Mouse (Mus musculus) intestine, postnatal 0 days (tissue): ENCODE measurements around the gene Cbx7. TPM values are rescaled to one million over a fixed set of nuclear protein-coding genes. Genes with fewer than 3 reads are reported as not detected.

Experiments
- ATAC-seq: fragments of 200-750 bp; cut with Nextera tagmentation; 2 replicates; pipeline ENCODE4 v1.8.0; 2017; ENCODE audit warnings: mild to moderate bottlenecking, moderate TSS enrichment, moderate library complexity
- H3K27ac ChIP-seq: fragments of 300-500 bp; sonication (generic); 2 replicates; pipeline ENCODE4 v1.5.1; 2014; ENCODE audit warnings: mild to moderate bottlenecking, low read depth, low read length, moderate library complexity
- H3K27me3 ChIP-seq: fragments of 300-500 bp; sonication (generic); replicated peaks from 2 replicates; pipeline ENCODE4 v1.6.1; 2014; ENCODE audit warnings: low read length, mixed read lengths; ENCODE audit not compliant: control insufficient read depth, insufficient read depth
- H3K36me3 ChIP-seq: fragments of 300-500 bp; sonication (generic); 2 replicates; pipeline ENCODE4 v1.6.1; 2014; ENCODE audit warnings: mild to moderate bottlenecking, moderate library complexity; ENCODE audit not compliant: control insufficient read depth, insufficient read depth
- H3K4me1 ChIP-seq: fragments of 300-500 bp; sonication (generic); replicated peaks from 2 replicates; pipeline ENCODE4 v1.6.1; 2014; ENCODE audit warnings: antibody characterized with exemption, low read length, mixed read lengths; ENCODE audit not compliant: control insufficient read depth, insufficient read depth
- H3K4me2 ChIP-seq: fragments of 300-500 bp; sonication (generic); replicated peaks from 2 replicates; pipeline ENCODE4 v1.6.1; 2014; ENCODE audit warnings: low read depth, mild to moderate bottlenecking, moderate library complexity
- H3K4me3 ChIP-seq: fragments of 300-500 bp; sonication (generic); 2 replicates; pipeline ENCODE4 v1.5.1; 2014; ENCODE audit warnings: low read depth, low read length
- H3K9ac ChIP-seq: fragments of 300-500 bp; sonication (generic); 2 replicates; pipeline ENCODE4 v1.6.1; 2014; ENCODE audit warnings: mild to moderate bottlenecking, low read depth, low read length
- H3K9me3 ChIP-seq: fragments of 300-500 bp; sonication (generic); 2 replicates; pipeline ENCODE4 v1.6.1; 2016; ENCODE audit warnings: mixed run types; ENCODE audit not compliant: control insufficient read depth
- CTCF ChIP-seq: sonication (generic); IDR thresholded peaks from 2 replicates; pipeline ENCODE4 v1.5.1; 2016; ENCODE audit warnings: low read depth, mild to moderate bottlenecking, control low read depth, antibody characterized with exemption, moderate library complexity
- WGBS: fragments of 180-500 bp; shearing (Covaris S2); extraction: QIAGEN DNeasy Blood & Tissue Kit; methylation state at CpG from one replicate; pipeline ENCODE4 v1.1.7; 2014; 5-methylcytosine and 5-hydroxymethylcytosine counted together
- polyA plus RNA-seq: library from polyadenylated mRNA; unstranded; fragments of >200 nt; fragmentation: Nextera tagmentation; extraction: Ambion mirVana; gene quantifications from 2 replicates; pipeline ENCODE4 v1.2.1, GENCODE M21; 2015

Cbx7 gene
- polyA plus RNA-seq, 1 experiment from 2014 or later: 2.5 TPM

- Histone ChIP-seq H3K4me1 (no peaks in the 10 kb centered on the region; the same call in 1 of the 2 replicates), H3K27me3 (no peaks in the 10 kb centered on the region), H3K4me3 (peak within 1 kb of the TSS; percentile 47), H3K4me2 (peak within 1 kb of the TSS; percentile 79), H3K9me3 (no peaks in the 10 kb centered on the region), H3K36me3 (no peaks in the 10 kb centered on the region), H3K27ac (peak within 1 kb of the TSS; percentile 58), H3K9ac (peak within 1 kb of the TSS; percentile 43)
- TF ChIP-seq CTCF: peak; percentile 86
- 4% methylated on average over 20 of the region's 20 CpGs for WGBS
- ATAC-seq: peak; percentile 57
These were observed 79.3 kb downstream of the Cbx7 start, which contains the start of gene Apobec3 for GRCm38 (mm10) chr15:79891436-79892212. Gene Apobec3 (plus strand): TSS chr15:79891659.

GRCm38 (mm10) chr15:79884820-79885219 lies 86.1 kb downstream of the Cbx7 start:
- Histone ChIP-seq H3K9ac (no peak overlapping the region), H3K4me2 (no peak overlapping the region), H3K4me3 (no peak overlapping the region), H3K36me3 (no peaks in the 10 kb centered on the region), H3K27me3 (peaks cover 4% of the 10 kb centered on the region; the same call in 1 of the 2 replicates), H3K9me3 (no peaks in the 10 kb centered on the region), H3K4me1 (no peaks in the 10 kb centered on the region), H3K27ac (no peak overlapping the region)
- no peak for TF ChIP-seq CTCF
- no peak for ATAC-seq
- WGBS: 65% methylated on average over 5 of the region's 5 CpGs

DNA sequence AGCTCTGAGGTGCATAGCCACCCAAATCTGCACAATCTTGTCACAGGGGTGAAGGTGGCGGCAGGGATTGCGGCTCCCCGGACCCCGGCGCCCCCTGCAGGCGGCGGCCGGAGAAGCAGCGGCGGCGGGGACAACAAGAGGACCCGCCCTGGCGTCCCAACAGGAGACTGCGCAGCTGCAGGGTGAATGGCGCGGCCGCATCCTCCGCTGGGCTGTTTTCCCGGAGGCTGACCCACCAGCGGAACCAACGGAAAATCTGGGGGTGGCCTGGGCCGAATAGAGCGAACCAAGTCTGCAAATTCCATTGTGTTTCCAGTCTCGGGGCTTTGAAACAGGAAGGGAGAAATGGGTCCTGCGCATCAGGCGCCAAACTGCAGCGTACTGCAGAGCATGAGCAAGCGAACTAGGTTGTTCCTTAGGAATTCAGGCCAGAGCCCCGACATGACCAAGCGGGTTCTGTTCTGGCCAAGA lies 87.5 kb downstream of the Cbx7 start:
- no peaks in the 10 kb centered on the region for H3K9me3 ChIP-seq
- no peak overlapping the region; the same call in 1 of the 2 replicates for H3K27ac ChIP-seq
- peaks cover 4% of the 10 kb centered on the region; the same call in 1 of the 2 replicates for H3K27me3 ChIP-seq
- peak; percentile 69 for ATAC-seq
- no peaks in the 10 kb centered on the region for H3K36me3 ChIP-seq
- peak overlapping the region; percentile 22; the same call in 1 of the 2 replicates for H3K9ac ChIP-seq
- peak; percentile 94 for TF ChIP-seq CTCF
- WGBS: under 1% methylated on average over 30 of the region's 30 CpGs
- H3K4me1 ChIP-seq: no peaks in the 10 kb centered on the region
- H3K4me3 ChIP-seq: peak overlapping the region; percentile 39
- peak overlapping the region; percentile 72 for H3K4me2 ChIP-seq

GRCm38 (mm10) chr15:79882623-79883267 lies 88.2 kb downstream of the Cbx7 start:
- no peaks in the 10 kb centered on the region for H3K4me1 ChIP-seq
- peak overlapping the region; percentile 39 for H3K4me3 ChIP-seq
- H3K9me3 ChIP-seq: no peaks in the 10 kb centered on the region
- H3K36me3 ChIP-seq: no peaks in the 10 kb centered on the region
- peak overlapping the region; percentile 72 for H3K4me2 ChIP-seq
- ATAC-seq: no peak
- H3K27ac ChIP-seq: no peak overlapping the region
- peaks cover 4% of the 10 kb centered on the region; the same call in 1 of the 2 replicates for H3K27me3 ChIP-seq
- whole genome bisulfite sequencing: 32% methylated on average over 19 of the region's 19 CpGs
- no peak for TF ChIP-seq CTCF
- no peak overlapping the region for H3K9ac ChIP-seq

DNA sequence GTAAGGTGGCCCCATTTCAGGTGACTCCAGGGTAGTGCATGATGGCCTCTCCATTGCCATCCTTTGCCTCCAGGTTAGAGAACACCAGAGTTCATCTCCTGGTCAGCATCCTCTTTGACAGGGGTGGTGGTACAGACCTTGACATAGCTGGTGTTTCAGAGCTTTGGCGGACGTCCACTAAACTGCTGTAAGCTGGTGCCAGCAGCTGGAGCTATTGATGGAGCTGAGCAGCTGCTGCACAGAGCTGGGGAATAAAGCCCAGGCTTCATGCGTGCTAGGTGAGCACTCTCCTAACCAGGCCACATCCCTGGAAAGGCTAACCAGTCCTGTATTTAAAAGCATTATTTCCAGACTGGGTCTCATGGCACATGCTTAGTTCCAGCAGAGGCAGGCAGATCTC lies 90.4 kb downstream of the Cbx7 start:
- Histone ChIP-seq H3K4me2 (no peak overlapping the region), H3K4me3 (no peak overlapping the region), H3K27ac (no peak overlapping the region), H3K27me3 (peaks cover 4% of the 10 kb centered on the region; the same call in 1 of the 2 replicates), H3K4me1 (no peaks in the 10 kb centered on the region), H3K36me3 (no peaks in the 10 kb centered on the region), H3K9ac (no peak overlapping the region), H3K9me3 (no peaks in the 10 kb centered on the region)
- no peak for TF ChIP-seq CTCF
- ATAC-seq: no peak
- WGBS: 83% methylated on average over 3 of the region's 3 CpGs

DNA sequence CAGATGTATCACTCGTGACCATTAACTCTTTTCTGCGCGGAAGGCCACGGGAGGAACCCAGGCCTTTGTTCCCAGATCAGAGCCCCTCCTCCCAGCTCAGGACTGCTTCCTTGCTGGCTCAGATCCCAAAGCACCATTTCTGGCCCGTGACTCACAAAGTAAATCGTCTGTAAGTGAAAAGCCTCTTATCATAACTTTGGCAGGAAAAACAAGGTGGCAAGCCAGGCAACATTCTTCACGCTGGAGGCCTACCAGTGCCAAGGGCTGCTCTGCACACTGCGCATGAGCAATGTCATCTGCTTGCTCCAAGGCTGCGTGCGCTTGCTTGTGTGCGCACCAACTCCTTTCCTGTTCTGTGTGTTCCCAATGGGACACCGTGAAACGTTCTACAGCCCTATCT lies 91.6 kb downstream of the Cbx7 start:
- Histone ChIP-seq H3K9me3 (no peaks in the 10 kb centered on the region), H3K4me3 (no peak overlapping the region), H3K27me3 (peaks cover 4% of the 10 kb centered on the region; the same call in 1 of the 2 replicates), H3K4me2 (peak overlapping the region; percentile 28; the same call in 1 of the 2 replicates), H3K4me1 (no peaks in the 10 kb centered on the region), H3K27ac (no peak overlapping the region), H3K9ac (no peak overlapping the region), H3K36me3 (no peaks in the 10 kb centered on the region)
- WGBS: 18% methylated on average over 13 of the region's 13 CpGs
- ATAC-seq: peak; percentile 73
- TF ChIP-seq CTCF: no peak
